Mouse (Mus musculus) embryonic facial prominence, embryonic 12.5 days (tissue): ENCODE data around the gene Psip1. TPM values are rescaled to one million over a fixed set of nuclear protein-coding genes. Genes with fewer than 3 reads are reported as not detected.

ENCODE experiments used
- ATAC-seq: fragments of 200-750 bp; cut with Nextera tagmentation; 2 replicates; pipeline ENCODE4 v1.8.0; 2017; ENCODE audit not compliant: insufficient number of reproducible peaks, insufficient read depth, low FRiP score, low TSS enrichment
- H3K27ac ChIP-seq: fragments of 300-500 bp; sonication (generic); 2 replicates; pipeline ENCODE4 v1.5.1; 2016; ENCODE audit warnings: mild to moderate bottlenecking
- H3K27me3 ChIP-seq: fragments of 300-500 bp; sonication (generic); 2 replicates; pipeline ENCODE4 v1.6.1; 2016; ENCODE audit warnings: mild to moderate bottlenecking, moderate library complexity
- H3K36me3 ChIP-seq: fragments of 300-500 bp; sonication (generic); 2 replicates; pipeline ENCODE4 v1.6.1; 2016; ENCODE audit warnings: mild to moderate bottlenecking
- H3K4me1 ChIP-seq: fragments of 300-500 bp; sonication (generic); 2 replicates; pipeline ENCODE4 v1.6.1; 2016
- H3K4me2 ChIP-seq: fragments of 300-500 bp; sonication (generic); replicated peaks from 2 replicates; pipeline ENCODE4 v1.6.1; 2016; ENCODE audit warnings: mild to moderate bottlenecking, moderate library complexity
- H3K4me3 ChIP-seq: fragments of 300-500 bp; sonication (generic); 2 replicates; pipeline ENCODE4 v1.5.1; 2016; ENCODE audit warnings: mild to moderate bottlenecking
- H3K9ac ChIP-seq: fragments of 300-500 bp; sonication (generic); 2 replicates; pipeline ENCODE4 v1.6.1; 2016; ENCODE audit warnings: mild to moderate bottlenecking, moderate library complexity
- H3K9me3 ChIP-seq: fragments of 300-500 bp; sonication (generic); 2 replicates; pipeline ENCODE4 v1.6.1; 2016; ENCODE audit warnings: mild to moderate bottlenecking, moderate library complexity
- WGBS: fragments of 180-500 bp; shearing (Covaris S2); methylation state at CpG from one replicate; pipeline ENCODE4 v1.1.7; 2016; 5-methylcytosine and 5-hydroxymethylcytosine counted together
- polyA plus RNA-seq: library from polyadenylated mRNA; unstranded; fragments of >200 nt; fragmentation: Nextera tagmentation; extraction: Ambion mirVana; gene quantifications from 2 replicates; pipeline ENCODE4 v1.2.1, GENCODE M21; 2016

Gene Psip1
- polyA plus RNA-seq, 1 experiment from 2014 or later: 306 TPM

- Histone ChIP-seq H3K4me1 (no peaks in the 10 kb centered on the region), H3K27ac (no peak overlapping the region), H3K9ac (no peak overlapping the region), H3K4me3 (no peak overlapping the region), H3K27me3 (no peaks in the 10 kb centered on the region), H3K4me2 (no peak overlapping the region), H3K36me3 (peaks cover 77% of the 10 kb centered on the region), H3K9me3 (no peaks in the 10 kb centered on the region)
- ATAC-seq: no peak
- 96% methylated on average over 8 of the region's 8 CpGs for WGBS
These were observed 49.9 kb downstream of the Psip1 start for GRCm38 (mm10) chr4:83436375-83436774.

GRCm38 (mm10) chr4:83432901-83433300, 53.4 kb downstream of the Psip1 start:
- no peak overlapping the region for H3K27ac ChIP-seq
- peaks cover 67% of the 10 kb centered on the region for H3K36me3 ChIP-seq
- 90% methylated on average over 6 of the region's 6 CpGs for WGBS
- H3K4me3 ChIP-seq: no peak overlapping the region
- H3K27me3 ChIP-seq: no peaks in the 10 kb centered on the region
- H3K4me1 ChIP-seq: no peaks in the 10 kb centered on the region
- no peak overlapping the region for H3K4me2 ChIP-seq
- no peaks in the 10 kb centered on the region for H3K9me3 ChIP-seq
- H3K9ac ChIP-seq: no peak overlapping the region
- ATAC-seq: no peak

GRCm38 (mm10) chr4:83431950-83432349, 54.3 kb downstream of the Psip1 start:
- peaks cover 71% of the 10 kb centered on the region for H3K36me3 ChIP-seq
- ATAC-seq: no peak
- 89% methylated on average over 7 of the region's 7 CpGs for WGBS

GRCm38 (mm10) chr4:83428845-83429244, 57.4 kb downstream of the Psip1 start:
- no peaks in the 10 kb centered on the region for H3K4me1 ChIP-seq
- H3K4me2 ChIP-seq: no peak overlapping the region
- no peaks in the 10 kb centered on the region for H3K27me3 ChIP-seq
- ATAC-seq: no peak
- H3K36me3 ChIP-seq: peaks cover 62% of the 10 kb centered on the region
- H3K9me3 ChIP-seq: no peaks in the 10 kb centered on the region
- WGBS: 92% methylated on average over 4 of the region's 4 CpGs
- H3K9ac ChIP-seq: no peak overlapping the region
- H3K4me3 ChIP-seq: no peak overlapping the region
- no peak overlapping the region for H3K27ac ChIP-seq

More at GRCm38 (mm10) chr4:83431950-83432349, 54.3 kb downstream of the Psip1 start:
- no peak overlapping the region for H3K9ac ChIP-seq
- no peaks in the 10 kb centered on the region for H3K4me1 ChIP-seq
- H3K27me3 ChIP-seq: no peaks in the 10 kb centered on the region
- H3K27ac ChIP-seq: no peak overlapping the region
- H3K4me2 ChIP-seq: no peak overlapping the region
- no peaks in the 10 kb centered on the region for H3K9me3 ChIP-seq
- H3K4me3 ChIP-seq: no peak overlapping the region

GRCm38 (mm10) chr4:83427696-83428095, 58.6 kb downstream of the Psip1 start:
- Histone ChIP-seq H3K4me3 (no peak overlapping the region), H3K4me2 (no peak overlapping the region), H3K4me1 (no peaks in the 10 kb centered on the region), H3K36me3 (peaks cover 63% of the 10 kb centered on the region), H3K9ac (no peak overlapping the region), H3K9me3 (no peaks in the 10 kb centered on the region), H3K27ac (no peak overlapping the region), H3K27me3 (no peaks in the 10 kb centered on the region)
- WGBS: 95% methylated on average over 8 of the region's 8 CpGs
- no peak for ATAC-seq

- Histone ChIP-seq H3K4me2 (no peak overlapping the region), H3K4me1 (no peaks in the 10 kb centered on the region), H3K27me3 (no peaks in the 10 kb centered on the region), H3K4me3 (no peak overlapping the region), H3K9me3 (no peaks in the 10 kb centered on the region), H3K27ac (no peak overlapping the region), H3K9ac (no peak overlapping the region), H3K36me3 (peaks cover 62% of the 10 kb centered on the region)
- no peak for ATAC-seq
- WGBS: 96% methylated on average over 7 of the region's 7 CpGs
These were observed 59.1 kb downstream of the Psip1 start for GRCm38 (mm10) chr4:83427141-83427540.

GRCm38 (mm10) chr4:83425119-83425518, 61.1 kb downstream of the Psip1 start:
- peaks cover 56% of the 10 kb centered on the region for H3K36me3 ChIP-seq
- no peak overlapping the region for H3K4me3 ChIP-seq
- H3K9ac ChIP-seq: no peak overlapping the region
- H3K9me3 ChIP-seq: no peaks in the 10 kb centered on the region
- WGBS: 98% methylated on average over 4 of the region's 4 CpGs
- H3K4me1 ChIP-seq: no peaks in the 10 kb centered on the region
- no peaks in the 10 kb centered on the region for H3K27me3 ChIP-seq
- no peak for ATAC-seq
- H3K4me2 ChIP-seq: no peak overlapping the region
- H3K27ac ChIP-seq: no peak overlapping the region

- H3K36me3 ChIP-seq: peaks cover 48% of the 10 kb centered on the region
- H3K4me3 ChIP-seq: no peak overlapping the region
- 99% methylated on average over 6 of the region's 6 CpGs for WGBS
- no peaks in the 10 kb centered on the region for H3K27me3 ChIP-seq
- H3K9ac ChIP-seq: no peak overlapping the region
- H3K9me3 ChIP-seq: no peaks in the 10 kb centered on the region
- no peak for ATAC-seq
- H3K27ac ChIP-seq: no peak overlapping the region
- H3K4me2 ChIP-seq: no peak overlapping the region
- peaks cover 10% of the 10 kb centered on the region for H3K4me1 ChIP-seq
These were observed 62.6 kb downstream of the Psip1 start for GRCm38 (mm10) chr4:83423641-83424040.

GRCm38 (mm10) chr4:83418781-83419180, 67.5 kb downstream of the Psip1 start:
- Histone ChIP-seq H3K4me1 (peaks cover 15% of the 10 kb centered on the region), H3K4me3 (peak overlapping the region; percentile 97), H3K9ac (peak overlapping the region; percentile 89), H3K27me3 (no peaks in the 10 kb centered on the region), H3K4me2 (peak overlapping the region; percentile 74), H3K36me3 (peaks cover 9% of the 10 kb centered on the region), H3K9me3 (no peaks in the 10 kb centered on the region), H3K27ac (no peak overlapping the region)
- no peak for ATAC-seq
- WGBS: 69% methylated on average over 2 of the region's 2 CpGs

GRCm38 (mm10) chr4:83417820-83418186, 68.5 kb downstream of the Psip1 start:
- H3K9ac ChIP-seq: peak overlapping the region; percentile 89
- under 1% methylated on average over 30 of the region's 30 CpGs for WGBS
- peak overlapping the region; percentile 74 for H3K4me2 ChIP-seq
- no peaks in the 10 kb centered on the region for H3K36me3 ChIP-seq
- peak overlapping the region; percentile 81 for H3K27ac ChIP-seq
- H3K27me3 ChIP-seq: no peaks in the 10 kb centered on the region
- ATAC-seq: peak; percentile 53; the same call in 1 of the 2 replicates
- peak overlapping the region; percentile 97 for H3K4me3 ChIP-seq
- peaks cover 15% of the 10 kb centered on the region for H3K4me1 ChIP-seq
- no peaks in the 10 kb centered on the region for H3K9me3 ChIP-seq

GRCm38 (mm10) chr4:83417160-83417819, 69.0 kb downstream of the Psip1 start, which contains the start of gene Snapc3:
Snapc3 (plus strand) TSS chr4:83417724.
- H3K27ac ChIP-seq: peak within 1 kb of the TSS; percentile 81
- H3K9me3 ChIP-seq: no peaks in the 10 kb centered on the region
- H3K36me3 ChIP-seq: no peaks in the 10 kb centered on the region
- H3K4me3 ChIP-seq: peak within 1 kb of the TSS; percentile 97
- H3K4me2 ChIP-seq: peak within 1 kb of the TSS; percentile 74
- H3K27me3 ChIP-seq: no peaks in the 10 kb centered on the region
- peak within 1 kb of the TSS; percentile 89 for H3K9ac ChIP-seq
- peaks cover 15% of the 10 kb centered on the region for H3K4me1 ChIP-seq
- ATAC-seq: peak; percentile 99
- WGBS: 2% methylated on average over 41 of the region's 41 CpGs

GRCm38 (mm10) chr4:83414241-83414824, 71.9 kb downstream of the Psip1 start:
- no peak overlapping the region for H3K4me3 ChIP-seq
- H3K4me2 ChIP-seq: no peak overlapping the region
- WGBS: 77% methylated on average over 5 of the region's 5 CpGs
- ATAC-seq: no peak
- H3K9ac ChIP-seq: no peak overlapping the region
- H3K27ac ChIP-seq: no peak overlapping the region
- H3K4me1 ChIP-seq: peaks cover 11% of the 10 kb centered on the region
- H3K36me3 ChIP-seq: no peaks in the 10 kb centered on the region
- no peaks in the 10 kb centered on the region for H3K9me3 ChIP-seq
- H3K27me3 ChIP-seq: no peaks in the 10 kb centered on the region
